Mouse (Mus musculus) hematopoietic stem cell, adult 5-6 weeks (primary cell): ENCODE data around the gene Kcnj8. TPM values are rescaled to one million over a fixed set of nuclear protein-coding genes. Genes with fewer than 3 reads are reported as not detected.

ENCODE experiments used
- ATAC-seq, 2 experiments: fragments of 125-278 bp in 1 of 2; replicated peaks in 1 of 2; 2 replicates each; pipeline ENCODE4 v1.8.0; 2016 to 2017; ENCODE audit warnings: inconsistent platforms in 2 of 2, mild to moderate bottlenecking in 2 of 2, moderate number of reproducible peaks in 2 of 2, low read depth in 1 of 2, moderate TSS enrichment in 1 of 2; ENCODE audit not compliant: low FRiP score in 2 of 2, poor library complexity in 2 of 2, severe bottlenecking in 2 of 2, insufficient read depth in 1 of 2, low TSS enrichment in 1 of 2
- total RNA-seq: library from RNA; stranded (forward); fragments of 172-1452, 232-1000 nt; gene quantifications from 2 replicates; pipeline ENCODE4 v1.2.3, GENCODE M21; 2017

Gene Kcnj8
- total RNA-seq, 1 experiment from 2014 or later: 0.65 TPM

DNA sequence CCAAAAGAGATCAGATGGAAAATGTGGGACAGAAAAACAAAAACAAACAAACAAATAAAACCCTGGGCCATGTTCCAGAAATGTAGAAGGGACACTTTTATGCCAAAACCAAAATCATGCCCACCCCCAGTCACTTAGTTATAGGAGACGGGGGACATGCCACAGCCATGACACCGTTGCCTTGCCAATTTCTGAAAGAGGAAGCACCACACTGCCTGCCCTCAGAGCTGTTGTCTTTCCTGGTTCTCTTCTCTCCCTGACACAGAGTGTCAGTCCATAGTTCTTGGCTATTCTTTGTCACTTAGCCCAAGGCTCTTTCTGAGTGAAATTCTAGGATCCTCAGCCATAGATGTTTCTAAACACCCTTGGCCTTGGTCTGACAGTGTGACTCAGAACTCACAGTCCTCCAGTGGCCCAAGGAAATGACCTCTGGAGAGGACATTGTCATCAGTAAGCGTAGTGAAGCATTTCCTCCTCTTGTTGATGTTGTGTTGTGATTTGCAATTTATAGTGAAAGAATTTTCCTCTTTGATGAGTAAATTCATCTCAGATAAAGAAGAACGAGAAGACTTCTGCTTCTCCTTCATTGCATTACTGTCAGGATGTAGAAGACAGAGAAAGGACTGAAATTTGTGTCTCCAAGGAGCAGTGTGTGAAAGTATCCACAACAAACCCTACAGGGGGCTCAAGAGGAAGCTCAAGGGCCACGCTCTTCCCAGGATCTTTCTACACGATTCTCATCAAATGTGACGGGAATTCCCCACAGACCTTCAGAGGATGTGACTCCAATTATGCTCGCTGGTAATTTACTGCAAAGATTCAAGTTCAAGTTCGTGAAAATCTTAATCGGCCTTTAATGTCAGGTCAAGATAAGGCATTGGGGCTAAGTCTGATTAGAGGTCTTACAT lies 12.4 kb downstream of the Kcnj8 start:
- ATAC-seq: 0 out of 4 replicates have a peak, but pooled peaks have one; percentile 31 to 39

DNA sequence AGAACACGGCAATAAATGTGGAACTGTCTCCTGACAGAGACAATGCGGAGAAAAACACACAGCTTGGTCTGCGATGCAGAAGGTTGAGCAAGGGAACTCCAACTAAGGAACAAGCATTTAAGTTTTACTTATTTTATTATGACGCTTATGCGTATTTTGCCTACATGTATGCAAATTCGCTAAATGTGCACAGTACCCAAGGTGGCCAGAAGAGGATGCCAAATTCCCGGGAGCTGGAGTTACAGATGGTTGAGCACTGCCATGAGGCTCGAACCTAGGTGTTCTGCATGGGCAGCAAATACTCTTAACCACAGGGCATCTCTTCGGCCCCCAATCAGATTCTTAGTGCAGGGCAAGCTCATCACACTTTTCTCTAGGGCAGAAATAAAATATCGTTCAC lies 13.3 kb downstream of the Kcnj8 start:
- no peak for ATAC-seq

- ATAC-seq: no peak
Measured at GRCm38 (mm10) chr6:142555988-142556387, 15.4 kb downstream of the Kcnj8 start.

GRCm38 (mm10) chr6:142551482-142551881 lies 19.9 kb downstream of the Kcnj8 start:
- no peak for ATAC-seq

- ATAC-seq: no peak
Measured at GRCm38 (mm10) chr6:142550871-142551270, 20.5 kb downstream of the Kcnj8 start.

- ATAC-seq: no peak
Measured at GRCm38 (mm10) chr6:142548377-142548776, 23.0 kb downstream of the Kcnj8 start.

DNA sequence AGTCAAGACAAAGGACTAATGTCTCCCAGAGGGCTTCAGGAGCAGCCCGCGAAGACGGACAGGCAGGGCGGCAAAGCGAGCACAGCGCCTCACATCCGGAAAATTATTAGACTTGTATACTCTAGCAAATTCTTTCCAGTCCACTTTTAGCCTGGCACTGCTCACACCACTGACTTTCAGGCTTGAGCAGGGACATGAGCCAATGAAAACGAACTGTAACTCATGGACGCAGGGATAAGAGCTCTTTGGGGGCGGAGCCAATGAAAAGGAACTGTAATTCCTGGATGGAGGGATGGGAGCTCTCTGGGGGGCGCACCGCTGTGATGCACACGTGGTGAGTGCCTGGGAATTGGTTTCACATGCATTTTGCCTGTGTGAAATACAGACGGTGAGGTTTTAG lies 26.3 kb downstream of the Kcnj8 start:
- ATAC-seq: no peak

DNA sequence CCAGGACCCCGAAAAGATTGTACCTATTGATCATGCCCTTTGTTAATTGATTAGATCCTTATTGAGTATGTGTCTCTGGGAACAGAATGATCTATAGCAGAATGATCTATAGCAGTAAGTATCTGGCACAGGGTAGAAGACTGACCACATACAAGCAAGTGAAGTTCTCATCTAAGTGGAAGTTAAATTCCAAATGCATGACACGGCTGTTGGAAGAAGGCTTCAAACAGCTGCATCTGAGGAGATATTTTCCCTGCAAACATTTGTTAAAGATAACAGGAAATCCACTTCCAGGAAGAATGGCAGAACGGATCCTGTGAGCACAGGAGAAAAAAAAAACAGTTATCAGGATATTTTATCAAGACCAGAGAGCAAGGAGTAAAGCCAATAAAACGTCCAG lies 27.8 kb downstream of the Kcnj8 start:
- no peak for ATAC-seq

- ATAC-seq: no peak
Measured at GRCm38 (mm10) chr6:142542800-142543175, 28.6 kb downstream of the Kcnj8 start.

- no peak for ATAC-seq
Measured at GRCm38 (mm10) chr6:142542082-142542799, 29.2 kb downstream of the Kcnj8 start.

- no peak for ATAC-seq
Measured at GRCm38 (mm10) chr6:142540561-142541160, 30.8 kb downstream of the Kcnj8 start.

GRCm38 (mm10) chr6:142540131-142540530 lies 31.3 kb downstream of the Kcnj8 start:
- no peak for ATAC-seq

- peak; percentile 42 to 48; a peak in 3 of 4 replicates for ATAC-seq
Measured at GRCm38 (mm10) chr6:142538503-142538902, 32.9 kb downstream of the Kcnj8 start.

DNA sequence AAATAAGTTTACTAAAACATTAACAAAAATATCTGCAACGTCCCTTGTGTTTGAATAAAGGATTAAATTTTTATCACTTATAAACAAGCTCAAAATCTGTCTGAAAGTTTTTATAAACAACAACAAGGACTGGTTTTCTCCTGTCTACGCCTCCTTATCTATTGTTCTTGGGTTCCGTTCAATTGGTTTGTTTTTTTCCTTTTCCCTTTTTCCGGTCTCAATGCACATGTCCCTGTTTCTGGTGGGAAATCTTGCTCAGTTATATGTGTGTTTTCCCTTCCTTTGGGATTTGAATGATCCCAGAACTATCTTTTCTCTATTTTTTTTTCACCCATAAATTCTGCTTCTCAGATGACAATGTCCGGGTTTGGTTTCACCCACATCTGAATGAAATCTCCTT lies 38.0 kb downstream of the Kcnj8 start:
- ATAC-seq: no peak

- ATAC-seq: no peak
Measured at GRCm38 (mm10) chr6:142532686-142533085, 38.7 kb downstream of the Kcnj8 start.

GRCm38 (mm10) chr6:142532141-142532540 lies 39.3 kb downstream of the Kcnj8 start:
- no peak for ATAC-seq

DNA sequence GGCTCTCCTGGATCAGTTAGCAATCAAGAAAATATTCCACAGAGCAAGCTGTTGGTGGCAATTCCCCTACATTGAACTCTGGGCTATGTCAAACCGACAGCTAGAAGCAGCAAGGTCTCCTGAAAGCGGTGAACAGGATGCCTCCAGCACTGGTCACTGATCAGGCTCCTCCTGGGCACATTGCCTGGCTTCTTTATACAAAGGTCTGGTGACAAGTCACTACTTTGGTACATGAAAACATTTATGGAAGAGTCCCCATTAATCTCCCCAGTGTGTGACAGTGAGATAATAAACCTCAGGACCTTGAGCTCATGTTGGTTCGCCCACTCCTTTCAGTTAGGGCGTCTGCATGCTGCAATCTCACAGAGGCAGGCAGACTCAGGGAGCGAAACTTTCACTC lies 41.0 kb downstream of the Kcnj8 start:
- ATAC-seq: peak; percentile 12 to 54; a peak in 1 of 4 replicates

DNA sequence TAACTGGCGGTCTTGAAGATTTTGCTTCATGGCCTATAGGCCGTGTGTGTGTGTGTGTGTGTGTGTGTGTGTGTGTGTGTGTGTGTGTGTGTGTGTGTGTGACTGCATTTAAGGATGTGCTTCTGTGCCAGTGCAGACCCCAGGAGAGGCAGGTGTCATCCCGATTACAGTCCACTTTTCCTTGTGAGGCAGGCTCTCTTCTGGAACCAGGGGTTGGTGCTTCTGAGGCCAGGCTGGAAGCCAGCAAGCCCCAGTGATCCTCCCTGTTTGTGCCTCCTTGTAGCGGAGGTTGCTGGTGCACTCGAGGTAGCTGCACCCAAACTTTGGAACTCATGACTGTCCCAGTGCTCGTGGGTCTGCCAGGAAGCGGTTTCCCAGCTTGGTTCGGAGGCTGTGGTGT lies 41.7 kb downstream of the Kcnj8 start:
- ATAC-seq: no peak
